Mouse (Mus musculus) midbrain, embryonic 14.5 days (tissue): Measurements from ENCODE around the gene Scd4. TPM values are rescaled to one million over a fixed set of nuclear protein-coding genes. Genes with fewer than 3 reads are reported as not detected.
A peak's percentile ranks its signal among the peaks of the same experiment; 100 is the strongest.

Experiments used
- ATAC-seq: fragments of 200-750 bp; cut with Nextera tagmentation; 2 replicates; pipeline ENCODE4 v1.8.0; 2017; ENCODE audit warnings: moderate number of reproducible peaks, moderate library complexity; ENCODE audit not compliant: low FRiP score, low TSS enrichment
- DNase-seq: peaks from one replicate; pipeline ENCODE4 v3.0.0-alpha.2; 2015
- H3K27ac ChIP-seq: fragments of 300-500 bp; sonication (generic); replicated peaks from 2 replicates; pipeline ENCODE4 v1.5.1; 2014; ENCODE audit warnings: mild to moderate bottlenecking, low read depth, low read length, moderate library complexity
- H3K27me3 ChIP-seq: fragments of 300-500 bp; sonication (generic); 2 replicates; pipeline ENCODE4 v1.6.1; 2014; ENCODE audit warnings: low read length, control low read depth, mixed read lengths; ENCODE audit not compliant: control insufficient read depth, insufficient read depth
- H3K36me3 ChIP-seq: fragments of 300-500 bp; sonication (generic); 2 replicates; pipeline ENCODE4 v1.6.1; 2014; ENCODE audit warnings: low read length, control low read depth; ENCODE audit not compliant: control insufficient read depth, insufficient read depth
- H3K4me1 ChIP-seq: fragments of 300-500 bp; sonication (generic); 2 replicates; pipeline ENCODE4 v1.6.1; 2014; ENCODE audit warnings: mild to moderate bottlenecking, antibody characterized with exemption, low read length, control low read depth; ENCODE audit not compliant: control insufficient read depth, insufficient read depth
- H3K4me2 ChIP-seq: fragments of 300-500 bp; sonication (generic); 2 replicates; pipeline ENCODE4 v1.6.1; 2014; ENCODE audit warnings: mild to moderate bottlenecking, low read length, moderate library complexity
- H3K4me3 ChIP-seq: fragments of 300-500 bp; sonication (generic); replicated peaks from 2 replicates; pipeline ENCODE4 v1.5.1; 2014; ENCODE audit warnings: low read depth, low read length
- H3K9ac ChIP-seq: fragments of 300-500 bp; sonication (generic); replicated peaks from 2 replicates; pipeline ENCODE4 v1.6.1; 2014; ENCODE audit warnings: mild to moderate bottlenecking, low read length, moderate library complexity
- H3K9me3 ChIP-seq: fragments of 300-500 bp; sonication (generic); 2 replicates; pipeline ENCODE4 v1.6.1; 2016; ENCODE audit warnings: low read length, control low read depth, mixed read lengths; ENCODE audit not compliant: control insufficient read depth
- WGBS: fragments of 180-500 bp; shearing (Covaris S2); extraction: QIAGEN DNeasy Blood & Tissue Kit; methylation state at CpG from one replicate; pipeline ENCODE4 v1.1.7; 2014; 5-methylcytosine and 5-hydroxymethylcytosine counted together
- polyA plus RNA-seq: library from polyadenylated mRNA; unstranded; fragments of >200 nt; fragmentation: Nextera tagmentation; extraction: Ambion mirVana; gene quantifications from 2 replicates; pipeline ENCODE4 v1.2.1, GENCODE M21; 2014

Gene Scd4
- polyA plus RNA-seq, 1 experiment from 2014 or later = 0.11 TPM

GRCm38 (mm10) chr19:44387089-44387671 is 54.3 kb downstream of the Scd4 start:
- no peak overlapping the region for H3K4me3 ChIP-seq
- H3K4me1 ChIP-seq = peaks cover 5% of the 10 kb centered on the region; the same call in 1 of the 2 replicates
- no peak overlapping the region for H3K4me2 ChIP-seq
- no peaks in the 10 kb centered on the region for H3K27me3 ChIP-seq
- no peaks in the 10 kb centered on the region for H3K9me3 ChIP-seq
- ATAC-seq (no peak), DNase-seq (no peak)
- no peak overlapping the region for H3K27ac ChIP-seq
- no peak overlapping the region for H3K9ac ChIP-seq
- H3K36me3 ChIP-seq = no peaks in the 10 kb centered on the region
- 94% methylated on average over 4 of the region's 4 CpGs for WGBS

GRCm38 (mm10) chr19:44387746-44388474 is 55.0 kb downstream of the Scd4 start:
- H3K9me3 ChIP-seq = no peaks in the 10 kb centered on the region
- H3K4me1 ChIP-seq = peaks cover 5% of the 10 kb centered on the region; the same call in 1 of the 2 replicates
- peak overlapping the region; percentile 80 for H3K9ac ChIP-seq
- H3K4me2 ChIP-seq = peak overlapping the region; percentile 85
- 32% methylated on average over 19 of the region's 19 CpGs for WGBS
- DNase-seq = no peak
- H3K27ac ChIP-seq = peak overlapping the region; percentile 85
- no peaks in the 10 kb centered on the region for H3K36me3 ChIP-seq
- peak overlapping the region; percentile 60 for H3K4me3 ChIP-seq
- no peak for ATAC-seq
- no peaks in the 10 kb centered on the region for H3K27me3 ChIP-seq

DNA sequence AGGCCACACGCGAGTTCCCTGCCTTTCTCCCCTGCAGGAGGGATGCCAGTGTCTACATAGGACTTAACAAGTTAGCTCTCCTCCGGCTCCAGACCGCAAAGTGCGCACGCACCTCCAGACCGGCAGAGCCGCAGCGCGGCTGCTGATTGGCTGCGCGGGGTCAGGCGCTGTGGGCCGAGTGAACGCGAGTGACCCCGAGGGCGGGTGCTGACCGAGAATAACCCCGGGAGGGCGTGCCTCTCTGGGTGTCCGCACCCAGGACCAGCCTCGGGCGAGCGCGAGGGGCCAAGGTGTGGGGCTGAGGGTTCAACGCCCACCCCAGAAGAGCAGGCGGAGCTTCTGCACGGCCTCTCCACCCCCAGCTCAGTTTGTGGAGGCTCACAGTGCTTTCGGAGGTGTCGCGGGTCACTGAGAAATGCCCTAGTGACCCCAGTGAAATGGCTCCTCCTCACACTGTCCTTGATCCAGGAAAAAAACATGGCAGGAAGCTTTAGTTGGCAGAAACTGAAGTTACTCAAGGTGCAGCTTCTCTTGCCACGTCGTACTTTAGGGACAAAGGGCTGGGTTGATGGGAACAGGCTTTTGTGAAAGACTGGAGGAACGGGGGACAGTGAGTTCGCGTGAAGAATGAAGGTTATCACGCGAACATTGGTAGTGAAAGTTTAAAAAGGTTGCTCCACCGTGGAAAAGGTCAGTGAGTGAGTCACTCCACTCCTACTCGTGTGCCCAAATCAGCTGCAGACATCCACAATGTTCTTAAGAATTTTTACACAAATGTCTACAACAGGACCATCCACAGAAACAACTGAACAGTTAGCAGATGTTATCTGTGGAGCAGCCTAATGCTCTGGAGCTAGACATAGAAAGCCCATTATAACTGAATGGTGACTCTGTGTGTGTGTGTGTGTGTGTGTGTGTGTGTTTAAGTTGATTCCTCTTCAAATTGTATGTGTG is 55.9 kb downstream of the Scd4 start:
- H3K9ac ChIP-seq = peak overlapping the region; percentile 80
- peaks cover 5% of the 10 kb centered on the region; the same call in 1 of the 2 replicates for H3K4me1 ChIP-seq

GRCm38 (mm10) chr19:44389507-44389906 is 56.6 kb downstream of the Scd4 start:
- no peaks in the 10 kb centered on the region for H3K9me3 ChIP-seq
- no peak overlapping the region for H3K27ac ChIP-seq
- H3K36me3 ChIP-seq = no peaks in the 10 kb centered on the region
- H3K9ac ChIP-seq = no peak overlapping the region
- ATAC-seq (no peak), DNase-seq (no peak)
- WGBS = 27% methylated on average over 1 of the region's 1 CpGs
- peaks cover 5% of the 10 kb centered on the region; the same call in 1 of the 2 replicates for H3K4me1 ChIP-seq
- H3K4me2 ChIP-seq = peak overlapping the region; percentile 85; the same call in 1 of the 2 replicates
- no peak overlapping the region for H3K4me3 ChIP-seq
- H3K27me3 ChIP-seq = no peaks in the 10 kb centered on the region

More for the DNA sequence above, 55.9 kb downstream of the Scd4 start:
- peak; percentile 95 for DNase-seq
- Histone ChIP-seq H3K36me3 (no peaks in the 10 kb centered on the region), H3K9me3 (no peaks in the 10 kb centered on the region), H3K4me3 (peak overlapping the region; percentile 60), H3K4me2 (peak overlapping the region; percentile 85), H3K27me3 (no peaks in the 10 kb centered on the region), H3K27ac (peak overlapping the region; percentile 85)
- peak; percentile 95 for ATAC-seq
- WGBS = 4% methylated on average over 41 of the region's 41 CpGs

- H3K4me3 ChIP-seq = no peak overlapping the region
- peaks cover 5% of the 10 kb centered on the region; the same call in 1 of the 2 replicates for H3K36me3 ChIP-seq
- peaks cover 5% of the 10 kb centered on the region; the same call in 1 of the 2 replicates for H3K4me1 ChIP-seq
- no peaks in the 10 kb centered on the region for H3K27me3 ChIP-seq
- no peak overlapping the region for H3K4me2 ChIP-seq
- 90% methylated on average over 4 of the region's 4 CpGs for WGBS
- H3K9ac ChIP-seq = no peak overlapping the region
- DNase-seq (no peak), ATAC-seq (no peak)
- H3K9me3 ChIP-seq = no peaks in the 10 kb centered on the region
- H3K27ac ChIP-seq = no peak overlapping the region
These were observed 59.0 kb downstream of the Scd4 start for GRCm38 (mm10) chr19:44391856-44392255.

DNA sequence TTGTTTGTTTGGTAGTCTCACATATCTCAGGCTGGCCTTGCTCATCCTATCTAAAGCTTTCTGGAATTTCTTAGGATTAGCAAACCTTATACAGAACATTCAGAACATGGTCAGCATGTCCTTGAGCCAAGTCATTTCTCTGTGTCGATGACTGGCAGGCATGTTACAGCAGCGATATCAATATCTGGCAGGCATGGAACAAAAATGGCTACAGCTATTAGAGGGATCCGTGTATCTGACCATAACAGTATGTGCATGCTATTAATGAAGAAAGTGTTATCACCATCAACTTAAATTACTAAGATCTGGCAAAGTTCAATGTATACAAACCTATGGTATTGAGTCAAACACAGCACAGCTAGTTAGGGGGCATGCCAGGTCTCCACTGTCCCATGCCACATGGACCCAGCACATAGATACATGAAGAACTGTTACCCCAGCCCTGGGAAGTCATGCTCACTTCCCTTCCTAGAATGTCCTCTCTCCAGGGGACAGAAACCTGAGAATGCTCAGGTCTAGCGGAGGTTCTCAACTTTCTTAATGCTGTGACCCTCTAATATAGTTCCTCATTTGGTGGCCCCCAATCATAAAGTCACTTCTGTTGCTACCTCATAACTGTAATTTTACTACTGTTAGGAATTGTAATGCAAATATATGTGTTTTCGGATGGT is 59.6 kb downstream of the Scd4 start:
- peaks cover 8% of the 10 kb centered on the region; the same call in 1 of the 2 replicates for H3K36me3 ChIP-seq
- no peaks in the 10 kb centered on the region for H3K27me3 ChIP-seq
- H3K9ac ChIP-seq = no peak overlapping the region
- no peak overlapping the region for H3K4me2 ChIP-seq
- no peak for DNase-seq
- no peaks in the 10 kb centered on the region for H3K9me3 ChIP-seq
- no peak overlapping the region for H3K4me3 ChIP-seq
- no peak for ATAC-seq
- H3K27ac ChIP-seq = no peak overlapping the region
- peaks cover 5% of the 10 kb centered on the region; the same call in 1 of the 2 replicates for H3K4me1 ChIP-seq
- WGBS = 95% methylated on average over 5 of the region's 5 CpGs

DNA sequence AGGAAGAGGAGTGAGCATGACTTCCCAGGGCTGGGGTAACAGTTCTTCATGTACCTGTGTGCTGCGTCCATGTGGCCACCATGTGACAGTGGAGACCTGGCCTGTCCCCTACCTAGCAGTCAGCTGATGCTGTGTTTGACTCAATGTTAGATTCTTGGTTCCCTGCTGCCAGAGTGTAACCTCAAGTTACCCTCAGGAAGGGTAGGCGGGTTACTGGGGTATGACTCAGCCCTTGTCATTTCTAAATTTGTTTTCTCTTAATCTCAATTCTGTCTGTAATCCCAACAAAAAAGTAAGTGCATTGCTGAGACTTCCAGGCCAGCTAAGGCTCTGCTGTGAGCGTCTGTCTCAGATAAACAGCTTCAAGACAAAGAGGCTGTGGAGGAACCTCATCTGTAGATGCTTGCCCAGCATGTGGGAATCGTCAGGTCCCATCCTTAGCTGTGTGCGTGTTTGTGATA is 61.1 kb downstream of the Scd4 start:
- whole genome bisulfite sequencing = 81% methylated on average over 5 of the region's 5 CpGs
- Histone ChIP-seq H3K9ac (no peak overlapping the region), H3K4me3 (no peak overlapping the region), H3K27ac (no peak overlapping the region), H3K9me3 (no peaks in the 10 kb centered on the region), H3K27me3 (no peaks in the 10 kb centered on the region), H3K36me3 (peaks cover 15% of the 10 kb centered on the region; the same call in 1 of the 2 replicates), H3K4me2 (no peak overlapping the region), H3K4me1 (no peaks in the 10 kb centered on the region)
- DNase-seq = no peak
- no peak for ATAC-seq

DNA sequence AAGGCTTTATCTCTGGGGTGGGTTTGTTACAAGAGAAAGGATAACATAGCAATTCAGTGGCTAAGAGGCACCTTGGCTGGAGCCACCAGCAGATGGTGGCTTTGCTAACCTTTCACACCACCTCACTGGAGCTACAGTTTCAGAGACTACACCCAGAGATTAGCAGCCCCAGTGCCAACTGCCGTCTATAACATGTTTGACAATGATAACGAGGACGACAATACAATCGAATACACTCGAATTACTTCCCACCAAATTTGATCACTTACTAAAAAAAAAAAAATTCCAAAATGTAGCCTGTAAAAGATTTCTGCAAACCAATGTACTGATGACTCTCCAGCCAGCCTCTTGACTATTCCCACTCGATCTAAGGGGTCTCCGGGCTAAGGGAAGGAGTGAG is 62.1 kb downstream of the Scd4 start:
- H3K27me3 ChIP-seq = no peaks in the 10 kb centered on the region
- peaks cover 20% of the 10 kb centered on the region for H3K36me3 ChIP-seq
- ATAC-seq (no peak), DNase-seq (no peak)
- H3K27ac ChIP-seq = no peak overlapping the region
- H3K9ac ChIP-seq = no peak overlapping the region
- H3K4me1 ChIP-seq = no peaks in the 10 kb centered on the region
- H3K4me2 ChIP-seq = no peak overlapping the region
- WGBS = 90% methylated on average over 7 of the region's 7 CpGs
- no peaks in the 10 kb centered on the region for H3K9me3 ChIP-seq
- H3K4me3 ChIP-seq = no peak overlapping the region
